Mouse (Mus musculus): ENCODE data around the gene Itpr1. TPM values are rescaled to one million over a fixed set of nuclear protein-coding genes. Genes with fewer than 3 reads are reported as not detected.

The Itpr1 gene
- total RNA-seq, 4 experiments from 2014 or later, result 33.9 to 36.9 (median 36.4) TPM

DNA sequence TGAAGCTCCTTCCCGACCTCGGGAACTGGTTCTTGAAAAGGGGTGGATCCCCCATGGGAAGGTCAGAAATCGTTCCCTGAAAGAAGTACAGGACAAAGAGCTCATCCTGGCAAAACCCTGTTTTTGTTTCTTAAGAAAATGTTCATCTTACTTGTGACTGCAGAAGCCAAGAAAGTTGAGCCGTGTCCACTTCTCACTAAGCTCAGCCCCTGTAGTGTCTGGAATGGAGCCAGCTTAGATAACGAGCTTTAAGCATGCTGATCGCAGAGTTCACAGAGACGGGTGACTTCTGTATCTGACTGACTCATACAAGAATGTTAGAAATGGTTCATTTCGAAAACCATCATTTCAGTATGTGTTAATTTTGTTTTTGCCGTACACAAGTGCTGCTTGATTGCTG is 297.2 kb downstream of the Itpr1 start:
- DNase-seq (ENCODE audit: low spot score), result peak; percentile 54

DNA sequence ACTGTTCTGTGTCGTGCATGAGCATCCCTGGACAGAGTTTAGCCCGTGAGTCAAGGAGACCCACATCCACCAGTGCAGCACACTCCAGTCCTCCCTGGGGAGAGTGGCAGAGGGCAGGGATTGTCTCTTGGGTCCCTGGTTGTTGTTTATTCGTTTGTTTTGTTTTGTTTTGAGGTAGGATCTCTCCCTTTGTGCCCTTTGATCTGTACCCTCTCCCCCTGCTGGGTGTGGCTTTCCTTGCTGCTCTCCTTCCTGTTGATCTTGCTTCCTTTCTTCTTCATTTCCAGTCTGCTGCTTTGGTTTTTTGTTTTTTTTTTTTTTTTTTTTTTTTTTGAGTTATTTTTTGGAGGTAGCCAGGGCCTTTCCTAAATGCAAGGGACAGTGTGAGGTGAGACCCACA is 299.2 kb downstream of the Itpr1 start:
- no peak for DNase-seq (ENCODE audit: low spot score)

DNA sequence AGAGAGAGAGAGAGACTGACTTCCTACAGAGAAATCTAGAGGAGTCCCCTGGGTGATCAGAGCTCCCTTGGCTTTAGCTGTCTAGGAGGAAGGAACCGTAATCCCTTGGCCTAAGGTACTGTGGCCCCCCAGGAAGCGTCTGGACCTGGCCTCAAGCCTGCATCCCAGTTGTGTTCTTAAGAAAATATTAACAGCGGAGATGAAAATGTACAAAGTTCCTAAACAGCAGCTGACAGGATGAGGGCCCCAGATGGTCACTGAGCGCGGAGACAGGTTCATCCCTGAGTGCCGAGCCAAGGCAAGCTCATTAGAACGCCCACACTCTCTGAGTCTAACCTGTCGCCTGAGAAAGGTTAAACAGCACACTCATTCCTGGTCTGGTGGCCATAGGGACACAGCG is 300.1 kb downstream of the Itpr1 start:
- no peak for DNase-seq (ENCODE audit: low spot score)

DNA sequence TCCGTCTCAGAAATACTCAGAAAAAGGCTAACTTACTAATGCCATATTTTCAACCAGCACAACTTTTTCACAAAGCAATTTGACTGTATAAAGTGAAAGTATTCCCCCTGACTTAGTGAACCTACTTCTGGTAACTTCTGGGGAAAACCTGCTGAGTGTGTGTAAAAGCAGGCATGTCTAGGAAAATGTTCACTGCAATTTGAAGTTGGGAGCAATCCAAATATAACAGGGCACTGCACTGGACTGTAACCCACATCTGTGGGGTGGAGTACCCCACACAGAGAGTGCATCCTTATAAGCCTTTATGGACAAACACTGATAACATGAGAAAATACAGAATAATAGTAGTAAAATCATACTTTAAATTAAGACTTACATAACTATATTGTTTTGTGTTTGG is 303.4 kb downstream of the Itpr1 start:
- no peak for DNase-seq (ENCODE audit: low spot score)

DNA sequence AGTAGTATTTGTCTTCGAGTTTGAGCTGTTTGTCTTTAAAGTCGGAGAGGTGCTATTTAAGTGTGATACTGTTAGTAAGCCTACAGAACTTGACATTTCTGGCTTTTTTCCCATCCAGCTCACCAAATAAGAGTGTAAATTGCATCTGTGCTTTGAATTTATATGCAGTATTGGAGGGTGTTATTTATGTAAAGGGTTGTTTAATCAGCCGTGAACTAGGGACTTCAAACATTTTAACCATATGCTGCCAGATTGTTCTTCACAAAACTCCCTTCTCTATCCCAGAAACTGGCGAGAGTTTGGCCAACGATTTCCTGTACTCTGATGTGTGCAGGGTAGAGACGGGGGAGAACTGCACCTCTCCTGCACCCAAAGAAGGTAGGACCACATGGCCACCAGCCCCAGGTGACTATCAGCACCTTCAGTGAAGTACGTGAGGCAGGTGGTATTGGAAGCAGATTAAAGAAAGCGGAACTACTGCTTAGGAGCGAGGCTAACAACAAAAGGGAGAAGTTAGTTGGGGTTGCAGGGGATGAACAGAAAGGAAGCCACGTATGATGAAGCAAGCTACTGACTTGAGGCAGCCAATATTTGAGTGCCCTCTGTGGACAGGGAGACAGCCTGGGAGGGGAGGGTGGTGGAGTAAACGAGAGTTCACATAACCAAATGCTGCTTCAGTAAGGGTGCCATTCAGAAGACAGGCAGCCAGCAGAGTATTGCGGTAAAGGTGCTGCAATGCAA is 304.5 kb downstream of the Itpr1 start:
- no peak for DNase-seq (ENCODE audit: low spot score)

DNA sequence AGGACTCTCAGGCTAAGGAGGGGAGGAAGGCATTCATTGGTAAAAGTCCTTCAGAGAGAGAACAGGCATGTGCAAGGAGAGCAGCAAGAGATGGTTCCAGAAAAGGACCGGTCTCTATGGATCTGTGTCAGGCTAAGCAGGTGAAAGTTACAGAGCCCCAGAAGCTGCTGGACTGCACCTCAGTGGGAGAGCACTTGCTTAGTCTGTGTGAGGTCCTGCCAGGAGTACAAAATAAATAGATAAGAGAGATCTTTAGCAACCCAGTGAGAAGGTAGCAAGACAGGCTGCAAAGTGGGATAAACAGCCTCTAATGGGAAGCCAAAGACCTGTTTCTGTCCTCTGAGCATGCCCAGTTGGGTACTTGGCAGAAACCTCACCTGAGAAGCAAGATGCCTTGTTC is 305.1 kb downstream of the Itpr1 start:
- DNase-seq (ENCODE audit: low spot score), result no peak

DNA sequence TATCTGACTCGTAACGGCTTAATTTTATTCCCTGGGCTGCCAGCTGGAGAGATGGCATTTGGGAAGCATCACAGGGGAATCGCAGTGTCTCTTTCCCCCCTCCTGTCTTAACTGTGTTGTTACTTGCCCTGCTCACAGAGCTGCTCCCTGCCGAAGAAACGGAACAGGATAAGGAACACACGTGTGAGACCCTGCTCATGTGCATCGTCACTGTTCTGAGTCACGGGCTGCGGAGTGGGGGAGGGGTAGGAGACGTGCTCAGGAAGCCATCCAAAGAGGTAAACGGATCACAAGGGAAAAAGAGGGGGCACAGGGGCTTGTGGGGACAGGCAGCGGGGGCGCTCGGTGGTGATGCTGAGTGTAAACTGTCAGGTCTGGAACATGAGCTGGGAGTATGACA is 305.7 kb downstream of the Itpr1 start:
- no peak for DNase-seq (ENCODE audit: low spot score)

DNA sequence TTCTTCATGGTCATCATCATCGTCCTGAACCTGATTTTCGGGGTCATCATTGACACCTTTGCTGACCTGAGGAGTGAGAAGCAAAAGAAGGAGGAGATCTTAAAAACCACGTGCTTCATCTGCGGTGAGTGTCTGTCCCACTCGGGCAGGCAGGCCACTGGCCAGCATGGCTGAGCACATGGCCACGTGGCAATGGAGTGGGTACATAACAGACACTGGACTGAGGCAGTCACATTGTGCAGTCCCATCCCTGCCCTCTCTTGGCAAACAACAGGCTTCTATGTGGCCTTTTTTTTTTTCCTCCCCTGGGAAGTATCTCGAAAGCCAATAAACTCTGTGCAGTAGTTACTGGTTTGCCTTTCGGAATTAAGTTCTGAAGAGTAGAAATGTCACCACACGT is 306.4 kb downstream of the Itpr1 start:
- no peak for DNase-seq (ENCODE audit: low spot score)

DNA sequence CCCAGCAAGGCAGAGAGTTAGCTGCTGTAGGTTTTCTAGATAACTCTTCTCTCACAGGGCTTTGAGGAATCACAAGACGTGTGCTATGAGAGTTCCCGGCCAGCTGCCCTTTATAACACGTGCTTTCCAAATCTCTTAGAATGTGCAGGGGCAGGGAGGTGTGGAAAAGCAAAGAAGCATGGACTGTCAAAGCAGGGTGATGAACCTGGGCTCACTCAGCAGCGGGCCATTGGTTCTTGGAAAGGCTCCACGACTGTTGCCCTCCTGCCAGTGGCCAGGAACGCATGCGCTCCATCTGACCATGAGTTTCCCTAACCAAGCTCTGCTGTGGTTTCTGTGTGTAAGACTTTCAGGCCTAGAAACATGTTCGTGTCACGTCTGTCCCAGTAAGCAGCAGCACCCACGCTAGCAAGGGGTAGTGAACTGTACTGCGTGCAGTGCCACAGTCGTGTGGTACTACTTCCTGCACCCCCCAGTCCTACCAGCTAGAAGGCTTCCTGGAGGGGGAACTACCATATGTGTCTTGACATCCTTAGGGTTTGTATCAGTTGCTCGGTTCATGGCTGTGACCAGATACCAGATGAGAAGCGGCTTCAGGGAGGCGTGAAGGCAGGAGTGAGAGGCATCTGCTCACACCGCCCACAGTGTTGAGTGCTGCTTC is 311.2 kb downstream of the Itpr1 start:
- DNase-seq (ENCODE audit: low spot score), result no peak

DNA sequence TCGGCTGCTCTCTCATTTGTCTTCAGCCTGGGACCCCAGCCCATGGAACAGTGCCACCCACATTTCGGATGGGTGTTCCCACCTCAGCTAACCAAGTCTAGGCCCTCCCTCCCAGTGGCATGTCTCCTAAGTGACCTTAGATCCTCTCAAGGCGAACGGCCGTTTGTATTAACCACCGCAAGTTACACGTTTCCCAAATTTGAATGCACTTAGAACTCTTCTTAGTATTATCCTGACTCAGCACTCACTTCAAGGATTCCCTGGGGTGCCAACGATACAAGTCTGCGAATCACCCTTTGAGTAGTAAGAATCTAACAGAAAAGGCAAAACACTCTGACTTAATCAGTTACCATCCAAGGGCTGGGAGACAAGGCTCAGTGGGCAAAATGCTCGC is 311.7 kb downstream of the Itpr1 start:
- no peak for DNase-seq (ENCODE audit: low spot score)

DNA sequence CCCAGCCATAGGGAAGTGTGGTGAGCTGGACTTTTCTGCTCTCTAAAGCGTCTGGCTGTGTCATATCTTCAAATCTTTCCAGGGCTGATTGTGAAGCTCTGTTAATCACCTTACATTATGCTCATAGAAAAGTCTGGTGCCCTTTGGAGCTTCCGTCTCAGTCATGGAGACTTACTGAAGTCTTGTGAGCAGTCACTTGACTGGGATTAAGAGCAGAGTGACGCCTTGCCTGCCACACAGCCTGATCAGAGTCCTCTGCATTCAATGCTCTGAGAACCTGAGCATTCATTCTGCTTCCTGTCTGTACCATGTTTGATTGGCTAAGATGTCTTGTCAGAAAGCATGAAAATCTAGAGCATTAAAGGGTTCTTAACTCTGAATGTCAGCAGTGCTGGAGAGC is 314.7 kb downstream of the Itpr1 start:
- DNase-seq (ENCODE audit: low spot score), result no peak

DNA sequence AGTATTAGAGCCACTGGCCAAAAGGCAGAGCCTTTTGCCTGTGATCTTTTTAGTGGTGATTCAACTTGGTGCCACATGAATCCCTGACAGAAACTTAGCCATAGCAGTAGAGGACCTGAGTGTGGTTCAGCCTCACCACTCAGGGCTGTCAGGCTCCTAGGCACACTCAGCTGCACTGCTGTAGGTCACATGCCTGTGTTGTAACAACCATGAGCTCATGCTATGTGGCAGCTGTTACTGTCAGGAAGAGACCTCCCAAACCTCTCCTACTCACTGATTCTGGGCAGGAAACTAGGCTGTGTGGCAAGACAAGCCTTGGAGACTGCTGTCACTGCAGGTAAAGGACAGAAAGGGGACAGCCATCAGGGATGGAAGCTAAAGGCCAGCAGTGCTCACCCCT is 315.1 kb downstream of the Itpr1 start:
- peak; percentile 39 for DNase-seq (ENCODE audit: low spot score)

DNA sequence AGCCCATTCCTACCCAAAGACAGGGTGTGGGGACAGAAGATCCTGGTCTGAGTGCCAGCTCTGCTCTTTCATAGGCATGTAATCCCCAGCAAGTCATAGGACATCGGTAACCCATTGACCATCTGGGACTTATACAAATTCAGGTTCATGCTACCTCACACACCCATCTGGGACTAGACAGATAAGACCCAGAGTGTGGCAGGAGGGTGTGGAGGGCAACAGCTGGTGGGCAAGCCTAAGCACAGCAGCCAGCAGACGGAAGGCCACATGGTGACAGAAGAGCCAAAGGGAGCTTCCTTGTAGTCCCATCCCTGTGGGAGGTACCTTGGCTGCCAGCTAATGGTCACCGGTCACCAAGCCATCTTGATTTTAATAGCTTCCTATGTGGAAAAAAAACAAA is 316.3 kb downstream of the Itpr1 start:
- no peak for DNase-seq (ENCODE audit: low spot score)

DNA sequence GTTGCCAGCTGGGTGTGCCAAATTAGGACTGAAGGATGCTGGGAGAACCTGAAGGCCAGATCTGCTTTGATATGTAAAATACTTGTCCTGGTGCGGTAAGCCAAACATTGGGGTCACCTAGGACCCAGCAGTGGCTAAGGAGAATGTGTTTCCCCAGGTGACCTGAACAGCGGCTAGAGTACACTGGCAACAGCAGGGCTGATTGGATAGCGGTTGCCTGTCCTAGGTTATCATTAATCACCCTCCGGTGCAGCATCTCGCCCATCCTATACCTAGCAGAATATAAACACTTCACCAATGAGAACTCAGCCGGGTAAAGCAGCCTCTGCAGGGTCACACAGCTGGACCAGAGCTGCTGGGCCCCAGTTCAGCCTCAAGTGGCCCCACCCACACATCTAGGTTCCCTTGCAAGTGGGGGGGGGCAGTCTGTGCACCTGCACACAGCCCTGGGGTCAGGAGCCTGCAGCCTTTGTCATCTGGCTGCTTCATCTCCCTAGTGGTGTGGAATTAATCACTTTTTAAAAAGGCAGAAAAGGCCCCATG is 318.0 kb downstream of the Itpr1 start:
- no peak for DNase-seq (ENCODE audit: low spot score)

DNA sequence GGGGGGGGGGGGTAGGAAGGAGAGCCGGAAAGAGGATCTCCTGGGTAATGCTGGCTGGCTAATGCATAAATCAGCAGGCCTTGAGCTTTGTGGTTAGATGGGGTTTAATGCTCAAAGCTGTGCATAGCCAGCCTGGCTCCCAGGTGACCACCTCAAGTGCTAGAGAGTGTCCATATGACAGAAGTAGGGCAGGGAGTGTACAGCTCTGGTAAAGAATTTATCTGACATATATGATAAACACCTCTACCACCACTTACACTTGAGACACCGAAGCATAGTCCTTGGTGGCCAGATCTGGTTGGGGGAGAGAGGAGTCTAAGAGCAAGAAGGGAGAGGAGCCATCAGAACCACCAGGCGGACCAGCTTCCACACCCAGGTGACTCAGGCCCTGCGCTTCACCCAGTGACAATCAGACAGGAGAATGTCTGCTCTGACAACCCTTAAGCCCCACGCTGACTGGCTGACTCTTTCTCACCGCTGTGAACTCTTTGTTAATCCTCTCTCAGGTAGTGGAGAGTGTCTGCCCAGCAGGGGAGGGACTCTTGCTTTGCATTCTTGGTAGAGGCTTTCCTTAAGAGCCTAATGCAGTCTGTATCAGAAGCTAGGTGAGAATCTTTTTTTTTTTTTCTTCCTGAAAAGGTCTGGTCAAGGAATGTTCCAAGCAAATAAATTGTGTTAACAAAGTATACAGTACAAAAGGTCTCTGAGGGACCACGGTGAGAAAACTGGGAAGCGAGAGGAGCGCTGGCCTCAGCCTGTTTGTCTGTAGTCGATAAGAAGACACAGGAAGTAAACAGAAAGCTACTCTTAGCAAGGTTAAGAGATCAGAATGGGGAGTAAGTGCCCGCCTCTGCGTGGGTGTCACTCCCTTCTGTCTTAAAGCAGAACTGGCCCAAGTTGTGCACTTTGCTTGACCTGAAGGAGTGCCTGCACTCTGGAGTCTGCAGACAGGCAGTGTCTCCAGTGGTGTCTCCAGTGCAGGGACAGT is 318.7 kb downstream of the Itpr1 start:
- peak; percentile 41 for DNase-seq (ENCODE audit: low spot score)

DNA sequence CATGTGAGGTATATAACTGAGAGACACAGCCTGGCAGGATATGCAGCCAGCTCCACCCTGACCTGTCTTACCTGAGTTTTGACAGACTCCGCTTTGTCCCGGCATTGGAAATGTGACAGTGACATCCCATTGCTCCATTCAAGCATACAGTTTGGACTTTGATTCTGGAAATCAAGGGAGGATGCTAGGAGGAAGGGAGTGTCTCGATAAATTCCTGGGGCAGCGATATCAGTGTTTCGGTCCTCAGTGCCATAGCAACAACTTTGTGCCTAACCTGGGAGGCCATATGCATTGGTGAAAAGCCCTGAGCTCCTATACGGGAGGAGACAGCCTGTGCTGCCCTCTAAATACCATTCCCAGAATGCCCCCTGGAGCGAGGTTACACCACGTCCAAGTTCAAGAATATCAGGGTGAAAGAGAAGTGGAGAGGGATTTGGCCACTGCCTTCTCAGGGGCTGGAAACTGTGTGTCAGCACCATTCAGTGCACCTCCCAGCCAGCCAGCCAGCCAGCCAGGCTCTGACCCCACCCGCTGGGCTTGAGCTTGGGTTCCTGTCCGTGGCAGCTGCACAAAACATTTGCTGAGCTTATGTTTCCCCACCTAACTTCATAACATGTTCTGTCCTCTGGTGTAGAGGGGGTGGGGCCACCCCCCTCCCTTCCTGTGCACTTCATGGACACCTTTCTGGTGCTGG is 319.7 kb downstream of the Itpr1 start:
- peak; percentile 74 for DNase-seq (ENCODE audit: low spot score)

DNA sequence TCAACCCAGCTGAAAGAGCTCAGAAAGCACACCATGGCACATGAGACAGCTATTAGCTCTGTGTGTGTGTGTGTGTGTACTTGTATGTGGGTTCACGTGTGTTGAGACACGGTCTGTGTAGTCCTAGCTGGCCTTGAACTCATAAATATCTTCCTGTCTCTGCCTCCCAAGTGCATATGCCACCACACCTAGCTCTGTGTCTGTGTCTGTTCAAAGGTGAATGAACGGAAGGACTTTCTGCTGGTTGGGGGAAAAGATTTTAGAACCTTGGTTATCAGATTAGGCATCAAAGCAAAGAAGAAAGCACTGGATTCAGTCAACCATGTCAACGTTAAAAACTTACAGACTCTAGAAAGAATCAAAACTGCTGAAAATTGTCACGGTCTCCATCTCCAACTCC is 321.2 kb downstream of the Itpr1 start:
- no peak for DNase-seq (ENCODE audit: low spot score)

DNA sequence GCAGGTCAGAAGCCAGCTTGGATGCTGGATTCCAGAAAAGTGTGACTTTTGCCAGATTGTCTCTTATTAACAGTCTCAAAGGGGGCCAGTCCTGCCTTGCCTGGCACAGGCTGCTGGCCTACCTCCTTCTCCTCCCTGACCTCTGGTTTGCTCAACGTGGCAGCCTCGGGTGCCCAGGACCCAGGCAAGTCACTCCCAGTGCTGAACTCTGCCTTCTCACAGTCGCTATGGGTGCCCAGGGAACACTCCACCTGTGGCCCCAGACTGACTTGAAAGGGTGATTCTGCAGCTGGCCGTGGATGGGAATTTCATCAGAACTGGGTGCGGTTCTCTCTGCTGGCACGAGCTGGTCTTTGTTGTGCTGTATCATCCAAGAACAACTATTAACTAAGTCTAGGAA is 321.7 kb downstream of the Itpr1 start:
- no peak for DNase-seq (ENCODE audit: low spot score)

DNA sequence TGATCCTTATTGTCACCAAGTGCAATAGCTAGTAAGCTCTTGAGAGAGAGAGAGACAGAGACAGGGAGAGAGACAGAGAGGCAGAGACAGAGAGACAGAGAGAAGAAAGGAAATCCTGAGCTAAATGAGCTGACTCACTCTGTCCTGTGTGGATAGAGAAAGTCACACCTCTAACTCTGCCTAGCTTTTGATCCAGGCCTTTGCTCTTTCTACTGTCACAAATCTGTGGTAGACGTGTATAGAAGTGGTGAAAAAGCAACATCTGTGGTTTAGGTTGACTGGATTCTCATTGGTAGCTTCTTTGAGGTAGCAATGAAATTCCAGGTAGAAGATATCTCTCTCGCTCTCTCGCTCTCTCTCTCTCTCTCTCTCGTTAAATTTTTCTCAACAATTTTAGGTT is 322.4 kb downstream of the Itpr1 start:
- no peak for DNase-seq (ENCODE audit: low spot score)

DNA sequence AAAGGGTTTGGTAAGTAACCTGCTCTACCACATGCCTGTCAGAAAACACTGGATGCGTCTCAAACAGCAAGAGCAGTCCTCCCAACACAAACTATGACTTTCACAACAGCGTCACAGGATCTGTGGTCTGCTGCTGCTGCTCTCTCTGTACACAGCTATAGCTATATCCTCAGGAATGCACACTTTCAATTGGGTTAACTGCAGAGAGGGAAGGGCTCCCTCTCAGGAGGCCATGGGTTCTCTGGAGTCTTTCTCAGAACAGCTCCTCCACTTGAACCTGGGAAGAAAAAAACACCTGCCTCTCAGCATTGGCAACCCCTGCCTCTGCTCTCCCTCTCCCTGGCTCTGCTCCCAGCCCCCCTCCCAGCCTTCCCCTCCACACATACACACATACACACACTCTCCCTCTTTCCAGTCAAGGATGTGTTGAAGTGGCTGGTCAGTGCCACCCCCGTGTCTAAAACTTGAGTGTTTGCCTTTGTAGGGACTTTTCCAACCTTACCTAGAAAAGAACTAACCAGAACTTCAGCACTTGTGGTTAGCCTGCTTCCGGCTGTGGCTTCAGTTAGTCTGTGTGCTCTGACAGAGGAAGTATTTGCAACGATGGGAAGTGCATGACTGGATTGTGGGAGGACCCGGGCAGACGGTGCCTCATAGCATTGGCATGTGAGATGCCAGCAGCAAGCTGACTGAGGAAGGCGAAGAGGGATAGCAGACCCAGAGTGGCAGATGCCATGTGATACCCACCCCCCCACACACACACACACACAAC is 323.8 kb downstream of the Itpr1 start:
- DNase-seq (ENCODE audit: low spot score), result peak; percentile 25

DNA sequence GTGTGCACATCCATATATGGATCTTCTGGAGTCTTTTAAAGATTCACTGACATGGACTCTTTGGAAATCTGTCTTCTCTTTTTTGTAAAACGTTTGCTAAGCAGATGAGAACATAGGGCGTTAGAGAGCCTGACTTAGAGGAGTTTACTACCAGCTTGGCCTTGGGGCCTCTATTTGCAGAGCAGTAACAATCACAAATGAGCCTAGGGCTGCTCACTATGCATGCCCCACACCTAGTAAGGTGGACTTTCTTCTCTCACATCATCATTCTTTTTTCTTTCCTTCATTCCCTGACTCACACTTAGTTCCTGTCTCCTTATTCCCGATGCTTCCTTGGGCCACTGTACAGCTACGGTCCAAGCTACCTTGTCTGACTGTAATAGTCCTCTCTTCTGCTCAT is 325.5 kb downstream of the Itpr1 start:
- DNase-seq (ENCODE audit: low spot score), result no peak

Measured in heart, adult 8-10 months (tissue).